Comparison of ENCODE assay signal across 8 mouse cellular contexts in genomic region chr4:123750152-123750651, GRCm38 (mm10). TPM values are rescaled to one million over a fixed set of nuclear protein-coding genes. Genes with fewer than 3 reads are reported as not detected.
DNase-seq lines count a peak whose midpoint lies in the region; ATAC-seq and TF ChIP-seq lines count a peak whose summit lies in the region.

Gene Akirin1 (minus strand): TSS chr4:123750345.

- H3K4me1 ChIP-seq in embryonic facial prominence, embryonic 13.5 days = peaks cover 16% of the 10 kb centered on the region
- H3K4me1 ChIP-seq in heart, adult 2 months (ENCODE audit: control insufficient read depth, insufficient read depth, low read length) = peaks cover 9% of the 10 kb centered on the region
- peaks cover 15% of the 10 kb centered on the region for H3K4me1 ChIP-seq in limb, embryonic 13.5 days
- H3K4me1 ChIP-seq in midbrain, embryonic 16.5 days (ENCODE audit: control insufficient read depth, insufficient read depth, low read length) = peaks cover 24% of the 10 kb centered on the region

- peak within 1 kb of the TSS; percentile 88 for H3K9ac ChIP-seq in embryonic facial prominence, embryonic 13.5 days
- H3K9ac ChIP-seq in heart, adult 2 months (ENCODE audit: low read depth, low read length) = peak within 1 kb of the TSS; percentile 93
- H3K9ac ChIP-seq in limb, embryonic 13.5 days = peak within 1 kb of the TSS; percentile 85
- H3K9ac ChIP-seq in midbrain, embryonic 16.5 days (ENCODE audit: low read depth, low read length) = peak within 1 kb of the TSS; percentile 93

- TF ChIP-seq CTCF in heart, adult 2 months (IDR thresholded peaks at IDR 0.05) = peak; percentile 79

- ATAC-seq in embryonic facial prominence, embryonic 13.5 days (ENCODE audit: insufficient number of reproducible peaks, insufficient read depth, low FRiP score, low TSS enrichment, low read depth) = peak; percentile 98
- peak; percentile 98 for ATAC-seq in limb, embryonic 13.5 days (ENCODE audit: low FRiP score, low read depth)
- peak; percentile 98 for ATAC-seq in midbrain, embryonic 16.5 days

- peak within 1 kb of the TSS; percentile 99 for H3K4me3 ChIP-seq in embryonic facial prominence, embryonic 13.5 days
- H3K4me3 ChIP-seq in heart, adult 2 months = peak within 1 kb of the TSS; percentile 88
- peak within 1 kb of the TSS; percentile 95 for H3K4me3 ChIP-seq in limb, embryonic 13.5 days
- H3K4me3 ChIP-seq in midbrain, embryonic 16.5 days (ENCODE audit: low read depth, low read length) = peak within 1 kb of the TSS; percentile 99

- H3K27me3 ChIP-seq in embryonic facial prominence, embryonic 13.5 days = no peaks in the 10 kb centered on the region
- H3K27me3 ChIP-seq in heart, adult 2 months (ENCODE audit: control insufficient read depth, insufficient read depth, low read length) = no peaks in the 10 kb centered on the region
- H3K27me3 ChIP-seq in limb, embryonic 13.5 days = no peaks in the 10 kb centered on the region
- peaks cover 2% of the 10 kb centered on the region; the same call in 1 of the 2 replicates for H3K27me3 ChIP-seq in midbrain, embryonic 16.5 days (ENCODE audit: control insufficient read depth, insufficient read depth, low read depth, low read length)

- no peaks in the 10 kb centered on the region for H3K9me3 ChIP-seq in embryonic facial prominence, embryonic 13.5 days
- no peaks in the 10 kb centered on the region for H3K9me3 ChIP-seq in limb, embryonic 13.5 days
- no peaks in the 10 kb centered on the region for H3K9me3 ChIP-seq in midbrain, embryonic 16.5 days (replicated peaks; ENCODE audit: control insufficient read depth, low read length, poor library complexity, severe bottlenecking)

- TF ChIP-seq EP300 in heart, adult 2 months (IDR thresholded peaks at IDR 0.05; ENCODE audit: insufficient read depth, low read depth, low read length) = no peak

- under 1% methylated on average over 36 of the region's 46 CpGs for WGBS in embryonic facial prominence, embryonic 13.5 days
- WGBS in heart, adult 2 months = under 1% methylated on average over 45 of the region's 46 CpGs
- WGBS in limb, embryonic 13.5 days = under 1% methylated on average over 46 of the region's 46 CpGs
- 1% methylated on average over 35 of the region's 46 CpGs for WGBS in midbrain, embryonic 16.5 days

- peak within 1 kb of the TSS; percentile 94 for H3K27ac ChIP-seq in embryonic facial prominence, embryonic 13.5 days
- H3K27ac ChIP-seq in heart, adult 2 months = peak within 1 kb of the TSS; percentile 81
- peak within 1 kb of the TSS; percentile 76 for H3K27ac ChIP-seq in limb, embryonic 13.5 days
- peak within 1 kb of the TSS; percentile 90 for H3K27ac ChIP-seq in midbrain, embryonic 16.5 days (ENCODE audit: low read length)

- H3K36me3 ChIP-seq in embryonic facial prominence, embryonic 13.5 days = no peaks in the 10 kb centered on the region
- peaks cover 12% of the 10 kb centered on the region for H3K36me3 ChIP-seq in heart, adult 2 months (ENCODE audit: control insufficient read depth, insufficient read depth, low read length)
- no peaks in the 10 kb centered on the region for H3K36me3 ChIP-seq in limb, embryonic 13.5 days
- H3K36me3 ChIP-seq in midbrain, embryonic 16.5 days (ENCODE audit: control insufficient read depth, insufficient read depth, low read length) = no peaks in the 10 kb centered on the region

- intact Hi-C loops in heart, adult 2 months (cut with DNase I) = loop anchor here (1.0 to 2.0 kb wide), 2 partner anchors 33 to 155 kb away; partner anchors contain the start of gene Mycbp

- peaks cover 6% of the 10 kb centered on the region; the same call in 1 of the 2 replicates for H3K79me2 ChIP-seq in heart, adult 2 months (replicated peaks; ENCODE audit: control insufficient read depth, insufficient read depth, low read length)

- peak; percentile 79 for TF ChIP-seq POLR2A in heart, adult 2 months (IDR thresholded peaks at IDR 0.05; ENCODE audit: insufficient read depth, low read depth, low read length)

- H3K4me2 ChIP-seq in embryonic facial prominence, embryonic 13.5 days = peak within 1 kb of the TSS; percentile 85
- H3K4me2 ChIP-seq in limb, embryonic 13.5 days (replicated peaks) = peak within 1 kb of the TSS; percentile 83
- peak within 1 kb of the TSS; percentile 75 for H3K4me2 ChIP-seq in midbrain, embryonic 16.5 days (ENCODE audit: low read length)

- peak; percentile 92 for DNase-seq in 3134 (ENCODE audit: extremely low read depth, insufficient read length, low spot score)
- peak; percentile 99 to 100 for DNase-seq in adrenal gland, postnatal 36 days
- DNase-seq in heart, adult 2 months = peak; percentile 99
- DNase-seq in kidney, adult 8-10 months = peak; percentile 95 to 97
- peak; percentile 97 to 98 for DNase-seq in spleen, postnatal 10 days (ENCODE audit: low spot score in 2 of 2)

RNA-seq across cellular contexts. Expression of gene Akirin1, which starts in this region (rescaled TPM):
- 10 to 100 TPM; 62.6 to 74.8 TPM for total RNA-seq in adrenal gland, postnatal 36 days (2021)
- polyA plus RNA-seq in embryonic facial prominence, embryonic 13.5 days (2015; fragmentation: Nextera tagmentation; extraction: Ambion mirVana) = 53.4 and 54.0 TPM in 2 replicates
- 10 to 100 TPM; 24.2 to 28.3 TPM for total RNA-seq in heart, adult 2 months (2021)
- polyA plus RNA-seq in heart, adult 2 months (2012; rRNA removed) = 13.4 and 19.2 TPM in 2 replicates
- 51.8 and 53.7 TPM in 2 replicates for polyA plus RNA-seq in limb, embryonic 13.5 days (2015; fragmentation: Nextera tagmentation; extraction: Ambion mirVana)
- 77.2 and 86.4 TPM in 2 replicates for polyA plus RNA-seq in midbrain, embryonic 16.5 days (2015; fragmentation: Nextera tagmentation; extraction: Ambion mirVana)

Comparison
In these comparisons a context has a peak if more than half of its experiments do, and no peak if none do; other contexts are left out.
1. Peak in every context shown above with its lines: DNase-seq, ATAC-seq, H3K4me3 ChIP-seq and H3K27ac ChIP-seq.